Mouse (Mus musculus): ENCODE measurements around the gene Arhgef15.

The Arhgef15 gene

GRCm38 (mm10) chr11:68908846-68909503, 48.3 kb downstream of the Arhgef15 start:
- peak; percentile 22 for DNase-seq

GRCm38 (mm10) chr11:68907251-68907650, 50.0 kb downstream of the Arhgef15 start:
- no peak for DNase-seq

DNA sequence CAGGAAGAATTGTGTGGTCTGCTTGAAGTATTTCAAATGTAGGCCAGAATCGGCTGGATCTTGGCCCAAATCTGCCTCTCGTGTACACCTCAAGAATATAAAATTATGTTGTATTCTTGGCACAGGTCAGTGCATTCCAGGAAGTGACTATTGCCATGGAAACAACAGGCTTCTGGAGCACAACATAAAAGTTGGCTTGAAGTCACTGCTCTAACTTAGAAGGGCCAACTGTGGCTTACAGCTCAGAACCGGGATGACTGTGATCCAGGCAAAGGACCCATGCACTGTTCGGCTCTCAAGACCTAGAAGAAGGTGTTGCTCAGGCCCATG, 50.9 kb downstream of the Arhgef15 start:
- DNase-seq: no peak

DNA sequence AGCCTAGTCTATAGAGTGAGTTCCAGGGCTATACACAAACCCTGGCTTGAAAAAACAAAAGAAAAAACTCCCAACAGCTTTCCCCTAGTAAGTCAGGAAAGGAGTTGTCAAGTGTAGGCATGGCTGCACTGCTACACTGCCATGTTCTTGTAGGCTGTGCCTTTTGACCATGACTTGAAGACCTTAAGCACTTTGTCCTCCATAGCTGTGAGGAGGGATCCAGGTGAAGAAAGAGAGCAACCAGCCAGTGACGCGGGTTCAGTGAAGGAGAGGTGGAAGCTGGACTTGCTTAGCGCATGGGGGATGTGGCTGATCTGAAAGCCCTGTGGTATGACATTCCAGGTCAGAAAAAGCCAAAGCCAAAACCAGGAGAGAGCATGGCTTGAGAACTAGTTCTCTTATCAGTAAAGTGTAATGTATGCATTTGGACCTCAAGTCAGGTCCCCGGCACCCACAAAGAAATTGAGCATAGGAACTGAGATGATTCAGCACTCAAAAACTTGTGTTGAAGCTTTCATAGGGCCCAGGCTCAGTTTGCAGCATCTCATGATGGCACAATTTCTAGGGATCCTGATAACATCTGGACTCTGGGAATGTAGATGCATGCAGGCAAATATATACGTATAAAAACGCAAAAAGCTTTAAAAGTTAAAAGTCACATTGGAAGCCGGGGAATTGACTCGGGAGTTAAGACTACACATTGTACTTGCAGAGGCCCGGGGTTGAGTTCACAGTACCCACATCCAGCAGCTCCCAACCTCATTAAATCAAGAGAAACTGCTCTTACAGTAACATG, 51.4 kb downstream of the Arhgef15 start:
- DNase-seq: no peak

DNA sequence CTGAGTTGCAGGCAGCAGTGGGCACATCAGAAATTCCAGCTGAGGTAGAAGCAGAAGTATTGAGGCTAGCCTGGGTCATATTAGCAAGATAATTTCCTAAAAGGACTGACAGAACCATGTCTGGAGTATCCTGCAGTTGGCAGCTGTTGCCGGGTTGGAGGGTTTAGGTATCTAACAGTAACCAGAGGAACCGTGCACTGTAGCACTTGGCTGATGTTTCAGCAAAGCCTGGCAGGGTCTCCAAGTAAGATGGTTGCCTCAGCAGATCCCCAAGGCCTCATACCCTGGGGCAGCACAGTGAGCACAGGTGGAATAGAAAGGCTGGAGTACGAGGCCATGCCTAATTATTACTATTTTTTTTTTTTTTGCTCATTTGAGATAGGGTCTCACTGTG, 52.1 kb downstream of the Arhgef15 start:
- DNase-seq: no peak

- DNase-seq: peak; percentile 75
Observed at GRCm38 (mm10) chr11:68904375-68905137, 52.7 kb downstream of the Arhgef15 start.

- DNase-seq: no peak
Observed at GRCm38 (mm10) chr11:68903775-68904174, 53.5 kb downstream of the Arhgef15 start.

- no peak for DNase-seq
Observed at GRCm38 (mm10) chr11:68902823-68903222, 54.5 kb downstream of the Arhgef15 start.

DNA sequence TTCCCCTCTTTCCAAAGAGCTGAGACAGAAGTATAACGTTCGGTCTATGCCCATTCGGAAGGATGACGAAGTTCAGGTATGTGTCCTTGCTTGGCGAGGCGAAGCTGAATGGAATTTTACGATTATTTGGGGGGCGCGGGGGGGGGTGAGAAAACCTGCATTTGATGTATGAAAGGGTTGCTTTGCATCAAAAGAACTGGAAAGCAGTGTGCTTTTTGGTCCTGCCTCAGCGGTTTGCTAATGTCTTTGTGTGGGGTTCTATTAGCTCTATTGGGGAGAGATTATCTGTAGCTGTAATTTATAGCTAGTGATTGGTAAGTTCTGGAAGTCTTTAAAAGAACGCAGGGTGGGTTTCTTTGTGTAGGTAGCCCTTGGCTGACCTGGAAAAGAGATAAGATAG, 54.9 kb downstream of the Arhgef15 start:
- no peak for DNase-seq

GRCm38 (mm10) chr11:68902047-68902364, 55.3 kb downstream of the Arhgef15 start:
- no peak for DNase-seq

- peak; percentile 98 for DNase-seq
Observed at GRCm38 (mm10) chr11:68901351-68902046, 55.8 kb downstream of the Arhgef15 start, which contains the start of gene Rpl26. Gene Rpl26, plus strand, starts transcription at chr11:68901583.

- no peak for DNase-seq
Observed at GRCm38 (mm10) chr11:68900519-68901350, 56.5 kb downstream of the Arhgef15 start.

- no peak for DNase-seq
Observed at GRCm38 (mm10) chr11:68899815-68900214, 57.5 kb downstream of the Arhgef15 start.

DNA sequence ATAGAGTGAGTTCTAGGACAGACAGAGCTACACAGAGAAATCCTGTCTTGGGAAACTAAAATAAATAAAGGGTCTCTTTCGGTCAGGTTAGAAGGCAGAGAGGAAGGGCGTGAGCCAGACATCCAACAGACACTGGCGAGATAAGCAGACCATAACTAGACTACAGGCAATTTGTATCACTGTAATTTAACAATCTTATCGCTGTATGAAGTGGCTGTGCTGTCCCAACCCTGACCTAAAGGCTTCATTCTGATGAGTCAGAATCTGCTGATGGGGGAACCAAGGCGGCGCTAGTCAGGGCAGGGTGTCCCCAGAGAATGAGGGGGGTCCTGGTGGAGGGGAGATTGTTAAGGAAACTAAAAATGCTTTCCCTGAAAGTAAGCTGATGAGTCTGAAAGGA, 58.5 kb downstream of the Arhgef15 start:
- no peak for DNase-seq

DNA sequence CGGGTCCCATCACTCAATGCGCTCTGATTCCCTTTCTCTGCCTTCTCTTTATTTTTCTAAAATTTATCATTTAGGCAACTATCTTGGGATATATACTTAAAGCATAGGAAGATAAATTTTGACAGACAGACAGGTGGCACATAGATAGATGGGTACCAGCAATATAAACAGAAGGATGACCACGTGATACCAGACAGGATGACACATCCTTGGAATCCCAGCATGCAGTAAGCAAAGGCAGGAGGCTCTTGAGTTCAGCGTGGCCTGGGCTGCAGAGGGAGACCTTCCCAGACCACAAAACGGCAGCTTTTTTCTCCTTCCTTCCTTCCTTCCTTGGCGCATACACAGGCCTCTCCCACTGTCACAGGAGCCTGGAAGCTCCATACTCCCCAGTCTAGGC, 59.4 kb downstream of the Arhgef15 start:
- DNase-seq: no peak

GRCm38 (mm10) chr11:68897120-68897519, 60.2 kb downstream of the Arhgef15 start:
- DNase-seq: peak; percentile 68

- DNase-seq: no peak
Observed at GRCm38 (mm10) chr11:68896247-68896646, 61.0 kb downstream of the Arhgef15 start.

- no peak for DNase-seq
Observed at GRCm38 (mm10) chr11:68893911-68894464, 63.3 kb downstream of the Arhgef15 start.
